Mouse (Mus musculus): ENCODE data around the gene Ndc1. TPM values are rescaled to one million over a fixed set of nuclear protein-coding genes. Genes with fewer than 3 reads are reported as not detected.
A peak's percentile ranks its signal among the peaks of the same experiment; 100 is the strongest.

The Ndc1 gene
- polyA plus RNA-seq, 1 experiment from 2014 or later: 38.8 TPM

DNA sequence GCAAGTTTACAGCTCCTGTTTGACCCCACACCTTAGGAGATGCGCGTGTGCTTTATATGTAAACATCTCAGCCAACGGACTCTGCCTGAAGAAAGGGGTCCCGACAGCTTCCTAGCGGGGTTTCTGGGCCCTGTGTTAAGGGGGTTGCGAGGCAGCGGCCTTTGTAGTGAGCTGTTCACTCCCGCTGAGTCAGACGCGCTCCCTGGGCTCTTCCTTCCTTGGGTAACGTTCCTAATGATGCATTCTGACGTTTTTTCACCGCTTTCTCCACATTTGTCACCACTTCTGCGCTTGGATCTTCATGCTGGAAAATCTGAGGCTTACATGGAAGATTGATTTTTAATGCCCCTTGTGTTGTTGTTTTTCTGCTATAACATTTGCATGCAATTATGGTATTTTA lies 54.1 kb downstream of the Ndc1 start:
- H3K9ac ChIP-seq: no peak overlapping the region
- H3K27ac ChIP-seq: 0 out of 2 replicates have a peak overlapping the region, but pooled peaks have one; percentile 31
- no peaks in the 10 kb centered on the region for H3K4me1 ChIP-seq
- no peaks in the 10 kb centered on the region for H3K9me3 ChIP-seq
- peak overlapping the region; percentile 33 for H3K4me2 ChIP-seq (replicated peaks)
- no peak overlapping the region; the same call in 1 of the 2 replicates for H3K4me3 ChIP-seq
- H3K36me3 ChIP-seq: 0 out of 2 replicates have a peak, but pooled peaks cover 6% of the 10 kb centered on the region
- peaks cover 5% of the 10 kb centered on the region; the same call in 1 of the 2 replicates for H3K27me3 ChIP-seq
- no peak for ATAC-seq (ENCODE audit: insufficient number of reproducible peaks, insufficient read depth, low FRiP score, low TSS enrichment)
- WGBS: 5% methylated on average over 14 of the region's 14 CpGs

DNA sequence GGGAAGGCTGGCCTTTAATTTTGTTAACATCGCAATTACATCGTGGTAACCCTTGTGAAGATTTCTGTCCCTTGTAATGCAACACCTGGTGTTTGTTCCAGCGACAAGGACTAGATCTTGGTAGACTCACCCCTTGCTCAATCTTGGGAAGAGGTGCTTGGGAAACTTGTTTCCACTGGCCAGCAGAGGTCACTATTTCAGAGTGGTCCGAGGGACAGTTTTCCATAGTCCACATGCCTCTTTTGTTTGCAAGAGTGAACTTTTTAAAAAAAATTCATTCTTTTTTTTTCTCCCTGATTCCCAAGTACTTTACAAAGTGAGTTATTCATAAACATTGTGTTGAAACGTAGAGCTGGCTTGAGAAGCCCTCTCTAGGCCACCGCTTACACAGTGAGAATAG lies 54.6 kb downstream of the Ndc1 start:
- Histone ChIP-seq H3K4me3 (no peak overlapping the region), H3K36me3 (0 out of 2 replicates have a peak, but pooled peaks cover 6% of the 10 kb centered on the region), H3K4me2 (replicated peaks) (no peak overlapping the region), H3K27me3 (peaks cover 7% of the 10 kb centered on the region; the same call in 1 of the 2 replicates), H3K9ac (no peak overlapping the region), H3K9me3 (no peaks in the 10 kb centered on the region), H3K4me1 (no peaks in the 10 kb centered on the region), H3K27ac (no peak overlapping the region)
- ATAC-seq (ENCODE audit: insufficient number of reproducible peaks, insufficient read depth, low FRiP score, low TSS enrichment): no peak
- 21% methylated on average over 6 of the region's 6 CpGs for WGBS

DNA sequence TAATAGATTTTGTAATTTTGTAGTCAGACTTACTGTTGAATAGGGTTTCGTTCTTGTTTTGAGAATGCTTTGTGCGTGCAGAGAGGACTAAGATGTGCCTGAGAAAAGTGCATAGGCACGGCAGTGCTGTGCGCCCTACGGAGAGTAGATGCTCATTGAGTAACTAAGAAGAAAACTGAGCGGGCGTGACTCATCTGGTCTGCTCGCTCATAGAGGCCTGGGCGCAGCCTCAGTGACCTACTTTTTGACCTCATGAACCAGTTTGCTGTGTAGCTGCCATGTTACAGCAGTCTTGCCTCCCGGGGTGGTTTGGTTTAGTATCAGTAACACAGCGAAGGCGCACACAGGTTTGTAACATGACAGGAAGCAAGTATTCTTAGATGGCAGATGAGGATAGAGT lies 58.0 kb downstream of the Ndc1 start:
- no peaks in the 10 kb centered on the region for H3K4me1 ChIP-seq
- no peak overlapping the region for H3K4me3 ChIP-seq
- H3K9me3 ChIP-seq: no peaks in the 10 kb centered on the region
- H3K36me3 ChIP-seq: no peaks in the 10 kb centered on the region
- peaks cover 7% of the 10 kb centered on the region; the same call in 1 of the 2 replicates for H3K27me3 ChIP-seq
- no peak overlapping the region for H3K27ac ChIP-seq
- ATAC-seq (ENCODE audit: insufficient number of reproducible peaks, insufficient read depth, low FRiP score, low TSS enrichment): no peak
- no peak overlapping the region for H3K9ac ChIP-seq
- WGBS: 92% methylated on average over 12 of the region's 12 CpGs
- H3K4me2 ChIP-seq (replicated peaks): no peak overlapping the region

DNA sequence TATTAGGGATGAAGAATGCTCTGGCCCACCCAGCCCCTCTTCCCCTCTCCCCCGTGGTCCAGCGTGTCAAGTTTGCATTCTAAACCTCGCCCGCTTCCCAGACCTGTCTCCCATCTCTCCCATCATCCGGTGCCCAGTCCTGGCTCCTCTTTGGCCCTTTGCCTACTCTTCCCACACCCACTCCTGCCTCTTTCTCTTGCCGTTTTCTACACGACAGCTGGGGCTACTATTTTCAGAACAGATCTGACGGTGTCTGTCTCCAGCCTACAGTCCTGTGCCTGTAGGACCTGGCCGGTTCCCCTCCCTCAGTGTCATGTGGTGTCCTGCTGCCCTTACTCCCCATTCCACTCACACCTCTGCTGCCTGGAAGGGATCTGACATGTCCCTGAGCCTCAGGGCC lies 59.0 kb downstream of the Ndc1 start:
- no peaks in the 10 kb centered on the region for H3K4me1 ChIP-seq
- no peak overlapping the region for H3K27ac ChIP-seq
- ATAC-seq (ENCODE audit: insufficient number of reproducible peaks, insufficient read depth, low FRiP score, low TSS enrichment): no peak
- no peaks in the 10 kb centered on the region for H3K9me3 ChIP-seq
- no peaks in the 10 kb centered on the region for H3K36me3 ChIP-seq
- 77% methylated on average over 9 of the region's 9 CpGs for WGBS
- H3K9ac ChIP-seq: no peak overlapping the region
- no peak overlapping the region for H3K4me2 ChIP-seq (replicated peaks)
- H3K27me3 ChIP-seq: peaks cover 4% of the 10 kb centered on the region; the same call in 1 of the 2 replicates
- H3K4me3 ChIP-seq: no peak overlapping the region

DNA sequence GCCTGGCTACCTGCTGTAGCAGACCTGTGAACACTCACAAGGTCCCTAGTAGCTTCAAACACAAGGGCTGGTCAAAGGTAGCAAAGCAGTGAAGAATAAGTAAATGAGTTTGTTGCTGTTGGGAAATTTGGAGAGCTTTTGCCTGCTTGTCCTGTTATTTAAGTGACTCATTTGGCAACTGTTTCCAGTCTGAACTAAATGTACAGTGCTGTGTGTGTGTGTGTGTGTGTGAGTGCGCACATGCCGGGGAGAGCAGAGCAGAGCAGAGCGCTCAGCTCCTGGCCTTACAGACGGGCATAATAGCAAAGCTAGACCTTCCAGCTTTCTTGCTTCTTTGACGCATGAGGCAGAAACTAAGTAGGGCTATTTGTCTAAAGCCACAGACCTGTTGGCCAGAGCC lies 65.1 kb downstream of the Ndc1 start:
- WGBS: 78% methylated on average over 5 of the region's 5 CpGs

DNA sequence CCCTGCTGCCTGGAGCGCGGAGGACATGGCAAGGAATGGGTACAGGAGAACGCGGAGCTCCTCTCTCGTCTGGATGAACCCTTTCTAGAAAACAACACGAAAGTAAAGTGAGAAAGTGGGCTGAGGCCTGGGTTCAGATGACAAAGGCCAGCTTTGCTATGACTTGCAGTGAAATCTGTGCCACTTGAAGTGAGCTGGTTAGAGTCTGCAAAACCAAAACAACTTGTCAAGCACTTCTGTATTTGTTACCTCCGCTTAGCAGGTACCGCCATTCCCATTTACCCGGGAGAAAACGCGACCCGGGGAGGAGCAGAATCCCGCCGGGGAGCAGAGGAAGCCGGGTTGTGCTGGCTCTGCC lies 66.4 kb downstream of the Ndc1 start:
- H3K4me2 ChIP-seq (replicated peaks): peak overlapping the region; percentile 95
- no peaks in the 10 kb centered on the region for H3K9me3 ChIP-seq
- ATAC-seq (ENCODE audit: insufficient number of reproducible peaks, insufficient read depth, low FRiP score, low TSS enrichment): no peak
- H3K36me3 ChIP-seq: no peaks in the 10 kb centered on the region
- peak overlapping the region; percentile 63 for H3K4me3 ChIP-seq
- H3K9ac ChIP-seq: peak overlapping the region; percentile 64
- H3K4me1 ChIP-seq: peaks cover 17% of the 10 kb centered on the region
- H3K27me3 ChIP-seq: peaks cover 55% of the 10 kb centered on the region
- H3K27ac ChIP-seq: 0 out of 2 replicates have a peak overlapping the region, but pooled peaks have one; percentile 50
- 5% methylated on average over 15 of the region's 15 CpGs for WGBS

More for the DNA sequence above, 65.1 kb downstream of the Ndc1 start:
- Histone ChIP-seq H3K9me3 (no peaks in the 10 kb centered on the region), H3K4me1 (peaks cover 17% of the 10 kb centered on the region), H3K27ac (no peak overlapping the region), H3K36me3 (no peaks in the 10 kb centered on the region), H3K27me3 (peaks cover 47% of the 10 kb centered on the region), H3K9ac (no peak overlapping the region), H3K4me3 (no peak overlapping the region), H3K4me2 (replicated peaks) (no peak overlapping the region)
- no peak for ATAC-seq (ENCODE audit: insufficient number of reproducible peaks, insufficient read depth, low FRiP score, low TSS enrichment)

DNA sequence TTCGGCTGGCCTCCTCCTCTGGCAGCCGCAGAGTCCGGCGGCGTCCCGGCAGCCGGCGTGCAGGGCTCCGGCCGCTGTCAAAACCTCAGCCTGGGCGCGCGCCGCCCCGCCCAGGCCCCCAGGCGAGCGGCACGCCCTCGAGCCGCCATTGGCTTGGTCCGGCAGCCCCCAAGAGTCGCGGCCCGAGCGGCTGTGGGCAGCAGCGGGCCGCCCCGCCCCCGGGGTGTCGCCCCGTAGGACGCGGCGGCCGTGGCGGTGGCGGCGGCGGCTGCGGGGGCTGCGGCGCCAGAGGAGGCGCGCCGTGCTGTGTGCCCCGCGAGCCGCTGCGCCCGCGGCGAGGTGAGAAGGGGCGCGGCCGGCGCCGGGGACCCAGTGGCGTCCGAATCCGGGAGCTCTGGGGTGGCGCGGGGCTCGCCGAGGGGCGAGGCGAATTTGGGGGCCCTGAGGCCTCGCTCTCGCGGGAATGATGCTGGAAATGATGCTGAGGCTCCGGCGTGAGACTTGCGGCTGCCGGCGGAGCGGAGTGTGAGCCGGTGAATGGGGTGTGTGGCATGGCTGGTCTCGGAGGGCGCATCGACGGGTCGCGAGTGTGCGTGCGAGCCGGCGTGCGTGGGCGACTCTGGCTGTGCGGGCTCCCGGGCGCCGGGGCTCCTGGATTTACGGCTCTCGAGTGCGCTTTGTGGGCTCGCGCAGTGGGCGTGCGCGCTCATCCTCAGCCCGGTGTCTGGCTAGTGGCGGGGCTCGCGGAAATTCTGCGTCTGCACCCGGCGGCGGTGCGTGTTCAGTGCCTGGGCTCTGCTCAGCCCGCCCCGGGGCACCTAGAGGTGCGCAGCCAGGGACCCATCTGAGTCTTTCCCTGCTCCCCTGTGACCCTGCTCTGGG lies 67.0 kb downstream of the Ndc1 start, which contains the start of gene Glis1:
Gene Glis1 (plus strand): TSS at position 236 of the 882 bp plus-strand sequence.
- H3K27me3 ChIP-seq: peaks cover 55% of the 10 kb centered on the region

DNA sequence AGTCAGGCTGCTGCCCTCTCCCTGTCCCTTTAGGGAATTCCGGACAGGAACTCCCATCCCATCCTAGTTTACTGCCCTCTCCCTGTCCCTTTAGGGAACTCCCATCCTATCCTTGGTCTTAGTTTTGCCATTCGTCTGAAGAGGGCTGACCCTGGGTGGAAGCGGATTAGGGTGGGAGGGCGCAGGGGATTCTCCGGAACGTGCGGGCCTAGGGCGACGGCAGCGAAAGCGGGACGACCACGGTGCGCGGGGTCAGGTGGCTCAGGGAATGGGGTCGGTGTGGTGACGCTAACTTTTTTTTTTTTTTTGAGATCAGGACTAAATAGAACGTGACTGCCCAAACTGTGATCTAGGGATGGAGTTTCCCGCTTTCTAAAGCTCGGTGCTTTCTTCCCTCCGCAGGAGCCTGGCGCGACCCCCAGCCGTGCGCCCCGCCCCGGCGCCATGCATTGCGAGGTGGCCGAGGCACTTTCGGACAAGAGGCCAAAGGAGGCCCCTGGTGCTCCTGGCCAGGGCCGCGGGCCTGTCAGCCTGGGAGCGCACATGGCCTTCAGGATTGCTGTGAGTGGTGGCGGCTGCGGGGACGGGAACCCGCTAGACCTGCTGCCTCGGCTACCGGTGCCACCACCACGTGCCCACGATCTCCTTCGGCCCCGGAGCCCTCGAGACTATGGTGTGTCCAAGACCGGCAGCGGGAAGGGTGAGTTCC lies 67.8 kb downstream of the Ndc1 start:
- no peak for ATAC-seq (ENCODE audit: insufficient number of reproducible peaks, insufficient read depth, low FRiP score, low TSS enrichment)
- peaks cover 55% of the 10 kb centered on the region for H3K27me3 ChIP-seq
- H3K36me3 ChIP-seq: no peaks in the 10 kb centered on the region
- peak overlapping the region; percentile 64 for H3K9ac ChIP-seq
- H3K4me2 ChIP-seq (replicated peaks): peak overlapping the region; percentile 95
- no peaks in the 10 kb centered on the region for H3K9me3 ChIP-seq
- H3K27ac ChIP-seq: peak overlapping the region; percentile 50; the same call in 1 of the 2 replicates
- under 1% methylated on average over 47 of the region's 47 CpGs for WGBS
- H3K4me1 ChIP-seq: peaks cover 27% of the 10 kb centered on the region
- peak overlapping the region; percentile 63 for H3K4me3 ChIP-seq

More for the DNA sequence above, 67.0 kb downstream of the Ndc1 start, which contains the start of gene Glis1:
- peak; percentile 76 for ATAC-seq (ENCODE audit: insufficient number of reproducible peaks, insufficient read depth, low FRiP score, low TSS enrichment)
- Histone ChIP-seq H3K4me3 (peak within 1 kb of the TSS; percentile 63), H3K27ac (peak within 1 kb of the TSS; percentile 50; the same call in 1 of the 2 replicates), H3K36me3 (no peaks in the 10 kb centered on the region), H3K9me3 (no peaks in the 10 kb centered on the region), H3K4me1 (peaks cover 23% of the 10 kb centered on the region), H3K9ac (peak within 1 kb of the TSS; percentile 64), H3K4me2 (replicated peaks) (peak within 1 kb of the TSS; percentile 95)
- WGBS: under 1% methylated on average over 94 of the region's 112 CpGs

DNA sequence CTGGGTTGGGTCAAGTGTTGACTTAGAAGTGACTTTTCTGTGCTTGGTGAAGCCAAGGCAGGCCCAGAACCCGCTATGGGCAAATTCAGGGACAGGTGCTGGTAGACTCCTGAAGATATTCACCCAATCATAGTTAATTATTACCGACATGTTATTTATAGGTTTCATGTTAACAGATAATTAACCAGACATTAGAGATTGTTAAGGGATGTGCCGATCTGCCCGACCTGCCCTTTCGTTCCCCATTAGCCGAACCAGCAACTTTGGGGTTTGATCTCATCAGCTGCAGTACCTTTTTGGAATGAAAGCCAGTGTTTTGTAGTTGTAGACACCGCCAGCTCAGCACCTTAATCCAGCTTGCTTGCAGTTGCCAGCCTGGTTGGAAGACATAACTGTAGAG lies 68.9 kb downstream of the Ndc1 start:
- Histone ChIP-seq H3K9me3 (no peaks in the 10 kb centered on the region), H3K4me3 (peak overlapping the region; percentile 18), H3K27me3 (peaks cover 66% of the 10 kb centered on the region), H3K4me1 (peaks cover 35% of the 10 kb centered on the region), H3K36me3 (no peaks in the 10 kb centered on the region), H3K9ac (0 out of 2 replicates have a peak overlapping the region, but pooled peaks have one; percentile 15), H3K4me2 (replicated peaks) (peak overlapping the region; percentile 39), H3K27ac (no peak overlapping the region)
- ATAC-seq (ENCODE audit: insufficient number of reproducible peaks, insufficient read depth, low FRiP score, low TSS enrichment): no peak
- WGBS: 78% methylated on average over 7 of the region's 7 CpGs

DNA sequence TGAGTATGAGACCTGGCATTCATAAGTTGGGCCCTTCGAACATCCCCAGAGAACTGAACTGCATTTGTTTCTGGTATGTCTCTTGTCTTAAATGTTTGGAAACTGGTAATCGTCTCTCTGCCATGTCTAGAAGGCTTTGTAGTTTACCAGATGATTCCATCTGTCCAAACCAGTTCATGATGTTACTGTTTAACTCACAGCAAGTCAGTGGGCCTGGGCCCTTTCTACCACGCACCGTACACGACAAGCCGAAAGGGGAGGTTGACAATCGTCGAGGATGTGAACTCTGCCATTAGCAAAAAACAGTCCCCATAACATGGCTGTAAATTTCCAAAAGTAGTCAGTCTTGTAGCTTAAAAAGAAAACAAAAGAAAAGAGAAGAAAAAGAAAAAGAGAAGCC lies 71.2 kb downstream of the Ndc1 start:
- no peaks in the 10 kb centered on the region for H3K9me3 ChIP-seq
- H3K27ac ChIP-seq: no peak overlapping the region; the same call in 1 of the 2 replicates
- H3K4me2 ChIP-seq (replicated peaks): no peak overlapping the region
- WGBS: 71% methylated on average over 8 of the region's 8 CpGs
- H3K9ac ChIP-seq: no peak overlapping the region
- peaks cover 58% of the 10 kb centered on the region for H3K27me3 ChIP-seq
- H3K36me3 ChIP-seq: no peaks in the 10 kb centered on the region
- no peak overlapping the region for H3K4me3 ChIP-seq
- no peak for ATAC-seq (ENCODE audit: insufficient number of reproducible peaks, insufficient read depth, low FRiP score, low TSS enrichment)
- peaks cover 54% of the 10 kb centered on the region for H3K4me1 ChIP-seq

DNA sequence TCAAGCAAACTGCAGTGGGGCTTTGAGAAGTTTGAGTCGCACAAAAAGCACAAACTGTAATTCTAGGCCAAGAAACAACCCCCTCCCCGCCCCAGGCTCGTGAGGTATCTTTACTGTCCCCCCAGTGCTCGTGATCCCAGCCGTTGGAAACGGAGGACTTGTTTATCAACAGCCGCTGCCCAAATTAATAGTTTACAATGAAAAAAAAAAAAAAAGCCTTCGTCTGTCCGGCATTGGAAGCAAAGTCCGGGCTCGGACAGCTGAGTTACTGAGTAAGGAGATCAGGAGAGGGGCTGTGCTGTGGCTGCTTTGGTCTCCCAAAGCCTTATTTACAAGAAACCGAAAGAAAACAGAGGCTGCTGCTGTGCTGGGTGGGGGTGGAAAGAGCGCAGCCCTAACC lies 72.7 kb downstream of the Ndc1 start:
- no peaks in the 10 kb centered on the region for H3K36me3 ChIP-seq
- peak overlapping the region; percentile 30 for H3K4me2 ChIP-seq (replicated peaks)
- H3K9me3 ChIP-seq: no peaks in the 10 kb centered on the region
- H3K4me1 ChIP-seq: peaks cover 45% of the 10 kb centered on the region
- H3K9ac ChIP-seq: 0 out of 2 replicates have a peak overlapping the region, but pooled peaks have one; percentile 29
- 20% methylated on average over 13 of the region's 13 CpGs for WGBS
- ATAC-seq (ENCODE audit: insufficient number of reproducible peaks, insufficient read depth, low FRiP score, low TSS enrichment): no peak
- H3K27ac ChIP-seq: no peak overlapping the region
- 0 out of 2 replicates have a peak overlapping the region, but pooled peaks have one; percentile 9 for H3K4me3 ChIP-seq
- H3K27me3 ChIP-seq: peaks cover 49% of the 10 kb centered on the region
